Mouse (Mus musculus) stomach, postnatal 0 days (tissue): ENCODE results near the gene Gja5. TPM values are rescaled to one million over a fixed set of nuclear protein-coding genes. Genes with fewer than 3 reads are reported as not detected.
A peak's percentile ranks its signal among the peaks of the same experiment; 100 is the strongest.

ENCODE experiments used
- ATAC-seq: fragments of 200-750 bp; cut with Nextera tagmentation; 2 replicates; pipeline ENCODE4 v1.8.0; 2017; ENCODE audit not compliant: low FRiP score, low TSS enrichment
- DNase-seq: peaks from one replicate; pipeline ENCODE4 v3.0.0-alpha.2; 2016; ENCODE audit warnings: low spot score
- H3K27ac ChIP-seq: fragments of 300-500 bp; sonication (generic); replicated peaks from 2 replicates; pipeline ENCODE4 v1.5.1; 2014; ENCODE audit warnings: mild to moderate bottlenecking, control low read depth
- H3K27me3 ChIP-seq: fragments of 300-500 bp; sonication (generic); 2 replicates; pipeline ENCODE4 v1.6.1; 2014; ENCODE audit warnings: low read length; ENCODE audit not compliant: control insufficient read depth, insufficient read depth
- H3K36me3 ChIP-seq: fragments of 300-500 bp; sonication (generic); 2 replicates; pipeline ENCODE4 v1.6.1; 2014; ENCODE audit warnings: low read length, mixed read lengths; ENCODE audit not compliant: control insufficient read depth, insufficient read depth
- H3K4me1 ChIP-seq: fragments of 300-500 bp; sonication (generic); replicated peaks from 2 replicates; pipeline ENCODE4 v1.6.1; 2014; ENCODE audit warnings: antibody characterized with exemption; ENCODE audit not compliant: control insufficient read depth, insufficient read depth
- H3K4me2 ChIP-seq: fragments of 300-500 bp; sonication (generic); replicated peaks from 2 replicates; pipeline ENCODE4 v1.6.1; 2014; ENCODE audit warnings: low read depth, mild to moderate bottlenecking, control low read depth, moderate library complexity
- H3K4me3 ChIP-seq: fragments of 300-500 bp; sonication (generic); 2 replicates; pipeline ENCODE4 v1.5.1; 2014; ENCODE audit warnings: low read depth, low read length, control low read depth
- H3K9ac ChIP-seq: fragments of 300-500 bp; sonication (generic); 2 replicates; pipeline ENCODE4 v1.6.1; 2014; ENCODE audit warnings: mild to moderate bottlenecking, low read length, control low read depth, mixed read lengths
- H3K9me3 ChIP-seq: fragments of 300-500 bp; sonication (generic); 2 replicates; pipeline ENCODE4 v1.6.1; 2016; ENCODE audit warnings: low read length; ENCODE audit not compliant: control insufficient read depth
- CTCF ChIP-seq: IDR thresholded peaks from 2 replicates; pipeline ENCODE4 v1.5.1; 2016; ENCODE audit warnings: antibody characterized with exemption, low read depth, mild to moderate bottlenecking, moderate library complexity
- EP300 ChIP-seq: optimal IDR thresholded peaks from 2 replicates; pipeline ENCODE3; 2016; ENCODE audit warnings: antibody characterized with exemption
- WGBS: fragments of 180-500 bp; shearing (Covaris S2); extraction: QIAGEN DNeasy Blood & Tissue Kit; methylation state at CpG from one replicate; pipeline ENCODE4 v1.1.7; 2014; 5-methylcytosine and 5-hydroxymethylcytosine counted together
- polyA plus RNA-seq: library from polyadenylated mRNA; unstranded; fragments of >200 nt; fragmentation: Nextera tagmentation; extraction: Ambion mirVana; gene quantifications from 2 replicates; pipeline ENCODE4 v1.2.1, GENCODE M21; 2015

Gja5 gene
- polyA plus RNA-seq, 1 experiment from 2014 or later: 4.1 TPM

DNA sequence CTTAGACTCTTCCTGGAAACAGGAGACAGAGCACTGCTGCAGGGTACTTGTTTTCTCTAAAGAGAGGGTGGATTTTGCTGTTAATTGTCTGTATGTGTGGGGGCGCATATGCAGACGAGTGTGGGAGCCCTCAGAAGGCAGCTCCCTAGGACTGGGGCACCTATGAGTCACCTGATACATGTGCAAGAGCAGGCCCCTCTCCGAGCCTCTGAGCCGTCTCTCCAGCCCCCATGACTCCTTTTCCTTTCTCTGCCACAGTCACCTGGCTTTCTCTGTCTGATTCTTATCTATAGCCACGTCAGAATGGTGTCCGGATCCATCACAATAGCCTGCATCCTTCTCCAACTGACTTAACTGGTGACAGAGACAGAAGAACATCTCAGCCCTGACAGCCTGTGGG is 22.9 kb upstream of the Gja5 start:
- Histone ChIP-seq H3K4me1 (no peaks in the 10 kb centered on the region), H3K4me3 (no peak overlapping the region), H3K9me3 (no peaks in the 10 kb centered on the region), H3K9ac (no peak overlapping the region), H3K27me3 (no peaks in the 10 kb centered on the region), H3K4me2 (no peak overlapping the region), H3K36me3 (peaks cover 13% of the 10 kb centered on the region), H3K27ac (no peak overlapping the region)
- 80% methylated on average over 6 of the region's 6 CpGs for WGBS
- no peak for TF ChIP-seq EP300
- no peak for TF ChIP-seq CTCF
- no peak for DNase-seq
- no peak for ATAC-seq

DNA sequence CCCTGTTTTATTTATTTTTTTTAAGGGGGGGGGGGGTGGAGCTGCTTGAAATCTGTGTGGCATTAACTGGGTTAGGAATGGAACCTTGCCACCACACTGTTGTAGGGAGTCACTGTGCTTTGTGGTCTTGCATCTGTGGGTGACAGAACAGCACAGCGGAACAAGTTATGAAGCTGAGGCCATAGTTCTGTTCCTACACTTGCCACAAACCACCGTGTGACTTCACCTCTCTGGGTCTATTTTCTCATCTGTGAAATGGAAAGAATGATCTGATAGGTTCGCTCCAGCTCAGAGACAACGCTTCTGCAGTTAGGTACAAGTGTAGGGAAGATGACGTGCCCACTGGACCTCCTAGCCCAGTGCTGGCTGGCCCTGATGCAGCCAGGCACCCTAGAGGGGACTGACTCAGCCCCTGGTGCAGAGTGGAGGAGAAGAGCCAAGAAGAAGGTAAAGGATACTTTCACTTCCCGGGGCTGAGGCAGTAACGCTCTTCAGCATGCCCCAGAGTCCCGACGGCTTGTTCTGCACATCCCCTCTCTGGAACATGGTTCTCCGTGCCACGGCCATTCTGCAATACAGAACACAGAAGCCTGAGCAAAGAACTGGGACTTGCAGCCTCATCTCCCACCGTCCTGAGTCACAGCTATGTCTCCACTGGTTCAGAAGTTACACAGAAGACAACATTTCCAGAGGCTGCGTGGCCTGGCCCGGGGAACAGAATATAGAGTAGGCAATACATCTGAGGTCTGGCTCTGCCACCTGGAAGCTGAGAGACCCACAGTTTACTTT is 22.2 kb upstream of the Gja5 start:
- DNase-seq (no peak), ATAC-seq (no peak)
- Histone ChIP-seq H3K27ac (no peak overlapping the region), H3K4me2 (no peak overlapping the region), H3K9ac (no peak overlapping the region), H3K4me3 (no peak overlapping the region), H3K9me3 (no peaks in the 10 kb centered on the region), H3K4me1 (no peaks in the 10 kb centered on the region), H3K27me3 (no peaks in the 10 kb centered on the region), H3K36me3 (peaks cover 13% of the 10 kb centered on the region)
- no peak for TF ChIP-seq EP300
- TF ChIP-seq CTCF: no peak
- 92% methylated on average over 14 of the region's 14 CpGs for WGBS

DNA sequence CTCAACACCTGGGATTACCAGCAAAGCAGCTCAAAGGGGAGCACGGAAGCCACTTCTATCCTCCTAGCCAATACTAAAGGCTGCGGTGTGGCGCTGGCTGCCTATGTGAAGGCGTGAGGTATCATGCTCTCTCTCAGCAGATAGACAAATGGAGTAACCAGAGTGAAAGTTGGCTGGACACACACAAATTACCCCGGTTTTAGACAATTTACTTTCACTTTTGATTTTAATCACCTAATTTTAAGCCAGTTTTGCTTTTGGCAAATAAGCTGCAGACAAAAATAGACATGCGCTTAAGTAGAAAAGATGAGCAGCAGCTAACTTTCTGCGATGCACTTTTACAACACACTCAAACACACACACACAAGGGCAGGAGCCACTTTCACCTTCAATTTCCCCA is 20.8 kb upstream of the Gja5 start:
- Histone ChIP-seq H3K36me3 (peaks cover 9% of the 10 kb centered on the region), H3K9ac (no peak overlapping the region), H3K4me2 (no peak overlapping the region), H3K27ac (no peak overlapping the region), H3K4me3 (no peak overlapping the region), H3K4me1 (no peaks in the 10 kb centered on the region), H3K9me3 (no peaks in the 10 kb centered on the region), H3K27me3 (no peaks in the 10 kb centered on the region)
- no peak for TF ChIP-seq CTCF
- no peak for TF ChIP-seq EP300
- no peak for DNase-seq
- no peak for ATAC-seq
- 91% methylated on average over 7 of the region's 7 CpGs for WGBS

DNA sequence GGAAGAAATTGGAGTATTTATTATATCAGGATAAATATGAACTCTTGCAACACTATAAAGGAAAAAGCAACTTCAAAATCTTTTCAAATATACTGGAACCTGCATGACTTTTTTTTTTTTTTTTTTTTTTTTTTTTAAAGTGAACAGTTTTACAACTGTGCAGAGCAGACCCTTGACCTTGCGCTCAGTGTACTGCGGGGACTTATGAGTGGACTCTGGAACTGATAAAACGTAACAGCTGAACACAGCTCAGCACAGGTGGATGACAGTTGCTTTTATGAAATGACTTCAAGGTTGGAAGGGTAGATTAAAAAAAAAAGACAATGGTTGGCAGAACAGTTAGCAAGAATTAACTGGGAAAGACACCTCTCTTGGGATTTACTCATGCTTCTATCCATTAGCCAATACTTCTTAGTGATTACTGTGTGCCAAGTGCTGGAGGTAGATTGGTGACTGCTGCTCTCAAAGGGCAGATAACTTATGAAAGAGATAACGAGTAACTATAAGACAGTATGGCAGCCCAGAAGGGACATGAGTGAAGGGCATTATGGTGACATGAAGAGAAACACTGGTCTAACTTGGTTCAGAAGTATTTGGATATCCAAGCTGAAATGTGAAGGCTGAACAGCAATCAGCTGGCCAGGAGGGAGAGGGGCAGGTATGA is 2.0 kb upstream of the Gja5 start:
- H3K4me2 ChIP-seq: no peak overlapping the region
- no peak overlapping the region for H3K4me3 ChIP-seq
- no peak for TF ChIP-seq EP300
- TF ChIP-seq CTCF: no peak
- no peaks in the 10 kb centered on the region for H3K4me1 ChIP-seq
- H3K36me3 ChIP-seq: no peaks in the 10 kb centered on the region; the same call in 1 of the 2 replicates
- H3K9me3 ChIP-seq: no peaks in the 10 kb centered on the region
- no peaks in the 10 kb centered on the region for H3K27me3 ChIP-seq
- no peak overlapping the region for H3K27ac ChIP-seq
- 93% methylated on average over 4 of the region's 4 CpGs for WGBS
- no peak overlapping the region for H3K9ac ChIP-seq
- no peak for DNase-seq
- no peak for ATAC-seq

DNA sequence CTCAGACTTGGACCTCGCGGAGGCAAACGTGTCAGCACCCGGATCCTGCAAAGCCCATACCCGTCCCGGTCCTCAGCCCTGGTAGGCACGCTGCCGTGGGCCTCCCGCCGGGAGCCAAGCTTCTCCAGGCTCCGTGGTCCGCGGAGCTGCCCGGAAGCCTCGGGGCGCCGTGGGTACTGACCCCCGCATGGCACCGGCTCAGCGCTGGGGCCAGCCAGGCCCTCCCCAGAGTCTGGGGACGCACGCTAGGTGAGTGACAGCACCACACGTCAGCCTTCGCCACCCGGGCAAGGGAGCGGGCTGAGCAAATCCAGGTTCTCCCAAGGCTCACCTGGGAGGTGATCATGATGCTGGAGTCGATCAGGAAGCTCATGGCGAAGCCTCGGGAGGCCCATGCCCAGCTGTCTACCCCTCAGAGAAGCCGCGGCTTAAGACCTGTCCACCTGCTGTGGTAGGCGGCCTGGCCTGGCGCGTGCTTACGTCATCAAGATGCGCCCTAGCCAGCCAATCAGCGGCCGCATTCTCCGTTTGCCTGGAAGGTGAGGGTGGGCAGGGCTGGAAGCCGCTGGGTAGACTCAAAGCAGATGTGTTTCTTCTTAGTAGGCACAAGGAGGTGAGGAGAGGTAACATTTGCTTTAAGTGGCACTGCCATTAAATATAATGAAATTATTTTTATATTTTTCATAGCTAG is 503 bp downstream of the Gja5 start, which contains the start of gene Gpr89:
Gene Gpr89 (minus strand): TSS at position 496 of the 691 bp plus-strand sequence.
- no peak for TF ChIP-seq EP300
- TF ChIP-seq CTCF: no peak
- peak within 1 kb of the TSS; percentile 61 for H3K27ac ChIP-seq
- peak within 1 kb of the TSS; percentile 98 for H3K4me2 ChIP-seq
- no peaks in the 10 kb centered on the region for H3K4me1 ChIP-seq
- H3K36me3 ChIP-seq: no peaks in the 10 kb centered on the region
- WGBS: under 1% methylated on average over 40 of the region's 40 CpGs
- H3K9ac ChIP-seq: peak within 1 kb of the TSS; percentile 93
- DNase-seq (peak; percentile 96), ATAC-seq (peak; percentile 97)
- no peaks in the 10 kb centered on the region for H3K9me3 ChIP-seq
- peak within 1 kb of the TSS; percentile 94 for H3K4me3 ChIP-seq
- no peaks in the 10 kb centered on the region for H3K27me3 ChIP-seq
